Mouse (Mus musculus) neural tube, embryonic 11.5 days (tissue): ENCODE results near the gene Srgap2. TPM values are rescaled to one million over a fixed set of nuclear protein-coding genes. Genes with fewer than 3 reads are reported as not detected.

Experiments
- ATAC-seq: fragments of 200-750 bp; cut with Nextera tagmentation; 2 replicates; pipeline ENCODE4 v1.8.0; 2017; ENCODE audit warnings: moderate number of reproducible peaks, mild to moderate bottlenecking, moderate TSS enrichment, moderate library complexity; ENCODE audit not compliant: insufficient read depth, low FRiP score, low TSS enrichment
- DNase-seq: peaks from one replicate; pipeline ENCODE4 v3.0.0-alpha.2; 2015; ENCODE audit warnings: low spot score
- H3K27ac ChIP-seq: fragments of 300-500 bp; sonication (generic); 2 replicates; pipeline ENCODE4 v1.5.1; 2014; ENCODE audit warnings: low read depth, mild to moderate bottlenecking, low read length
- H3K27me3 ChIP-seq: fragments of 300-500 bp; sonication (generic); 2 replicates; pipeline ENCODE4 v1.6.1; 2014; ENCODE audit warnings: mild to moderate bottlenecking, low read length, mixed read lengths; ENCODE audit not compliant: control insufficient read depth, insufficient read depth
- H3K36me3 ChIP-seq: fragments of 300-500 bp; sonication (generic); 2 replicates; pipeline ENCODE4 v1.6.1; 2014; ENCODE audit warnings: mild to moderate bottlenecking, low read length, moderate library complexity, mixed read lengths; ENCODE audit not compliant: control insufficient read depth, insufficient read depth
- H3K4me1 ChIP-seq: fragments of 300-500 bp; sonication (generic); 2 replicates; pipeline ENCODE4 v1.6.1; 2014; ENCODE audit warnings: low read length, mixed read lengths; ENCODE audit not compliant: control insufficient read depth, insufficient read depth
- H3K4me2 ChIP-seq: fragments of 300-500 bp; sonication (generic); 2 replicates; pipeline ENCODE4 v1.6.1; 2014; ENCODE audit warnings: low read depth, mild to moderate bottlenecking, moderate library complexity
- H3K4me3 ChIP-seq: fragments of 300-500 bp; sonication (generic); 2 replicates; pipeline ENCODE4 v1.5.1; 2014; ENCODE audit warnings: low read depth, low read length
- H3K9ac ChIP-seq: fragments of 300-500 bp; sonication (generic); 2 replicates; pipeline ENCODE4 v1.6.1; 2014; ENCODE audit warnings: mild to moderate bottlenecking, low read length
- H3K9me3 ChIP-seq: fragments of 300-500 bp; sonication (generic); 2 replicates; pipeline ENCODE4 v1.6.1; 2016; ENCODE audit warnings: low read length; ENCODE audit not compliant: control insufficient read depth
- WGBS: fragments of 180-500 bp; shearing (Covaris S2); extraction: QIAGEN DNeasy Blood & Tissue Kit; methylation state at CpG from one replicate; pipeline ENCODE4 v1.1.7; 2014; 5-methylcytosine and 5-hydroxymethylcytosine counted together
- polyA plus RNA-seq: library from polyadenylated mRNA; unstranded; fragments of >200 nt; fragmentation: Nextera tagmentation; extraction: Ambion mirVana; gene quantifications from 2 replicates; pipeline ENCODE4 v1.2.1, GENCODE M21; 2014

The Srgap2 gene
- polyA plus RNA-seq, 1 experiment from 2014 or later, result 15.2 TPM

DNA sequence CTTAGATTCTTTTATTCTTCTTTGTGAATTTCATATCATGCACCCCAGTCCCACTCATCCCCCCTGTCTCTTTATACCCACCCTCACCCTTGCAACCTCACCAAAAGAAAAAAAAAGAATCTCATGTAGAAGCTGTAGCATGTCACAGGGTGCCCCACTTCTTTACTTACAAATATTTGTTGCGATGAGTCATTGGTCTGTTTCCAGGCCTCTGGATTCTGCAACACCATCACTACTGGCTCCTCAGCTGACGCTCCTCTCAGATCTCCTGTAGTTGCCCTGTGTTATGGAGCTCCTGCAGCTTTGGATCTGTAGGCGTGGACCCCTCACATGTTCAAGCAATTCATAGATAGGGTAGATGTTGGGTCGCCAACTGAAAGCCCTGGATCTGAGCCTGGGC is 12.6 kb upstream of the Srgap2 start:
- no peak overlapping the region for H3K4me3 ChIP-seq
- no peaks in the 10 kb centered on the region for H3K36me3 ChIP-seq
- no peaks in the 10 kb centered on the region for H3K9me3 ChIP-seq
- H3K9ac ChIP-seq, result no peak overlapping the region
- no peak for ATAC-seq
- H3K4me2 ChIP-seq, result no peak overlapping the region
- H3K27me3 ChIP-seq, result no peaks in the 10 kb centered on the region
- WGBS, result 94% methylated on average over 4 of the region's 4 CpGs
- H3K27ac ChIP-seq, result no peak overlapping the region
- no peaks in the 10 kb centered on the region for H3K4me1 ChIP-seq
- no peak for DNase-seq

DNA sequence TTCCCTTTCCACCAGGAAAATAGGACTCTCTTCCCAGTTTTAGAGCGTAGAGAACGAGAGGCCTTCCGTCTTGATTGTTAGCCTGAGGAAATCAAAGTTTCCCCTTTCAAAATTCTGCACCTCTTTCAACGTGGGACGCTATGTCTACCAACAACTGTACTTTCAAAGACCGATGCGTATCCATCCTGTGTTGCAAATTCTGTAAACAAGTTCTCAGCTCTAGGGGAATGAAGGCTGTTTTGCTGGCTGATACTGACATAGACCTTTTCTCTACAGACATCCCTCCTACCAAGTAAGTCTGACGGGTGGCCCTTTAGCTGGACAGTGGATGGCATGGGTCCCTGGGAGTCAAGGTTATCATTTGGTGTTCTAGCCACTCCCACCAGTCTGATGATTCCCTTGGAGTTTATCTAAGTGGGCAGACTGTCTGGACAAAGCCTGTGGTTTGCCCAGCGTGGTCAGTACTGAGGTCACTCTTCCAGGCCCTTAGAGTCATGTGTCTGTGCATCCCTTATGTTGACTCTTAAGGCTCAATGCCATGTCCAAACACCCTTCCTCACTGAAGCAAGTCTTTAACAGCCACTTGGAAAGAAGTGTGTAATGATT is 1.5 kb upstream of the Srgap2 start:
- 2% methylated on average over 9 of the region's 9 CpGs for WGBS
- peak overlapping the region; percentile 90 for H3K4me2 ChIP-seq
- H3K27ac ChIP-seq, result peak overlapping the region; percentile 82; the same call in 1 of the 2 replicates
- H3K4me3 ChIP-seq, result peak overlapping the region; percentile 81
- ATAC-seq (no peak), DNase-seq (no peak)
- H3K36me3 ChIP-seq, result no peaks in the 10 kb centered on the region
- H3K27me3 ChIP-seq, result no peaks in the 10 kb centered on the region
- peak overlapping the region; percentile 72 for H3K9ac ChIP-seq
- peaks cover 30% of the 10 kb centered on the region for H3K4me1 ChIP-seq
- H3K9me3 ChIP-seq, result no peaks in the 10 kb centered on the region

DNA sequence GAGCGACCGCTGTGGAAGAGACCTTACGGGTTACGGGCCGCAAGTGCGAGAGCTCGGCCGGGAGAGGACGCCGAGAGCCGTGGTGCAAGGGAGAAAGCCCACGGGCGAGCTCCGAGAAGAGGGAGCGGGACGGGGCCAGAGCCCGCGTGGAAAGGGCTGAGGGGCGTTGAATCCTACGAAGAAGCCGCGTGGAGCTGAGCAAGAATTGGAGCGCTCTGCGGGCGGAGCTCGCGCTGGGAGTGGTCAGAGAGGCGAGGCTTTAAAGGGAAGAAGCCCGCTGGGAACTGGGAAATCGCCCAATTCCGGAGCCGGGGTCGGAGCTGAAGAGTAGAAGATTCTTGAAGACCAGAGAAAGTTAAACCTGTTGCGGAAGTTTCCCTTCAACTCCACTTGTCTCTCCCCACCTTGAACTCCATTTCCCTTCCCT is 942 bp upstream of the Srgap2 start:
- peak overlapping the region; percentile 90 for H3K4me2 ChIP-seq
- no peaks in the 10 kb centered on the region for H3K9me3 ChIP-seq
- H3K4me1 ChIP-seq, result peaks cover 36% of the 10 kb centered on the region
- H3K36me3 ChIP-seq, result no peaks in the 10 kb centered on the region
- WGBS, result under 1% methylated on average over 33 of the region's 34 CpGs
- peak overlapping the region; percentile 72 for H3K9ac ChIP-seq
- H3K4me3 ChIP-seq, result peak overlapping the region; percentile 81
- no peaks in the 10 kb centered on the region for H3K27me3 ChIP-seq
- DNase-seq (no peak), ATAC-seq (no peak)
- H3K27ac ChIP-seq, result peak overlapping the region; percentile 82

DNA sequence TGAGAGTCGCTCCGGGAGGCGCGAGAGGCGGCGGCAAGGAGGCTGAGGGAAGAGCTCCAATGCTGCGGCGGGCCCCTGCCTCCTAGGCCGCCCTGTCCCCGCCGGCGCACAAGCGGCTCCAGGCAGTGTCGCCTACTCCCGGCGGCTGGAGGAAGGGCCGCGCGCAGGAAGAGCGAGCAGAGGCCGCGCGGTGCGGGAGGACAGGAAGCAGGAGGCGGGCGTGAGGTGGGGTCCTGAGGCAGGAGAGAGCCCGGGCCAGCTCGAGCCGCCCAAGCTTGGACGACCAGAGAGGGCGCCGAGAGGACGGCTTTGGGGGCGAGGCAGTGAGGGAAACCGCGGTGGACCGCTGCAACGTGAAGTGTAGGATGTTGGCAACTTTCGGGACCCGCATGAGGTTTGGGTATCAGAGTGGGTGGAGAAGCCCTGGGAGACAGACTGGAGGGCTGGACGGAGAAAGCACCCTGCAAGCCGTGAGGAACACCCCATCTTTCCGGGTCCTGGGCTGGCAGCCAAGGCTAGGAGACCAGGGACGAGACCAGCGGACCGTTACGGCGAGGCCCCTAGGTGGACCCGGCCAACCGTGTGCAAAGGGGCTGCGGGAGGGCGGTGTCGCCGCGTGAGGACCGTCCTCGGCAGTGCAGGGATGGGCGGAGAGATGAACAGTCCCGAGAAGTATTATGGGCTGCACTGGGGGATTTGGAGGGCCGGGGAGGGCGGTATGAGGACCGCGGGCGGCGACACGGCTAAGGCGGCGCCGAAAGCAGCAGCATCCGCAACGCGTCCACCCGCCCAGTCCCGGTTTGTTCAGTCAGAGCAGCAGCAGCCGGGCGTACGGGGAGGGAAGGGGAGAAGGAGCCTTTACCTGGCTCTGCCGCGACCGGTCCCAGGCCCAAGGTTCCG is 531 bp downstream of the Srgap2 start:
- peak; percentile 82 for DNase-seq
- WGBS, result under 1% methylated on average over 77 of the region's 81 CpGs
- peak overlapping the region; percentile 86 for H3K9ac ChIP-seq
- H3K4me2 ChIP-seq, result peak overlapping the region; percentile 96
- no peaks in the 10 kb centered on the region for H3K9me3 ChIP-seq
- peak; percentile 43 for ATAC-seq
- peaks cover 36% of the 10 kb centered on the region for H3K4me1 ChIP-seq
- H3K27ac ChIP-seq, result peak overlapping the region; percentile 86
- H3K27me3 ChIP-seq, result no peaks in the 10 kb centered on the region
- peak overlapping the region; percentile 80 for H3K4me3 ChIP-seq
- H3K36me3 ChIP-seq, result no peaks in the 10 kb centered on the region

DNA sequence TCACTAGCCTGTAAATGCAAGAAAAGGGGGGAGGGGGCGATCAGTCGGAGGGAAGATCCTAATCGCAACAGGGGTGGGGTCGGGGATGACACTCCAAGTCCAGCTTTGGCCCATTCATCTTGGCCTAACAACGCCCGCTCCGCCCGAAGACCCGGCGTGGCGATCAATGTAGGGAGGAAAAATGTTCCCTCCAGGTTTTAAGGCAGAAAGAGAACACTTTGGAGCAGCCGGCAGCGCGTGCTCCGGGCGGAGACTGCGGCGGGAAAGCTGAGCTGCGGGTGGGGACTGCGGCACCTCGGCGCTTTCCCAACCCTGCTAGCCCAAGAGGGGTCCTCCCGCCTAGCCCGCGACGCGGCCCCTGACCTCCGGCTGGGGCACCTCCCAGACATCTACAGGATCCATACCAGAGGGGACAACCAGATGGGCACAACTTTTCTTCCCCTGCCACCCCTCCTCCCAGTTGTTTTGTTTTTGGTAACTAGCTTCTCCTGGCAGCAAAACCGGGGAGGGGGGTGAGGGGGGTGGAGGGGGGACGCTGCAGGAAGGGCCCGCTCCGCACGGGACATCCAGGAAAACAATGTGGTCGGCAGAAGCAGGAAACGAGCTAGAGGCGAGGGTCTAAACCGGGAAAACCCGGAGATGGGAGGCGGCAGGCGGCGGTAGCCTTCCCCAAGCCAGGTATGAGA is 1.4 kb downstream of the Srgap2 start:
- Histone ChIP-seq H3K36me3 (no peaks in the 10 kb centered on the region), H3K4me3 (peak overlapping the region; percentile 80), H3K4me1 (peaks cover 35% of the 10 kb centered on the region), H3K27ac (peak overlapping the region; percentile 86), H3K27me3 (no peaks in the 10 kb centered on the region), H3K4me2 (peak overlapping the region; percentile 96), H3K9ac (peak overlapping the region; percentile 86), H3K9me3 (no peaks in the 10 kb centered on the region)
- under 1% methylated on average over 41 of the region's 41 CpGs for WGBS
- ATAC-seq (no peak), DNase-seq (peak; percentile 60)

DNA sequence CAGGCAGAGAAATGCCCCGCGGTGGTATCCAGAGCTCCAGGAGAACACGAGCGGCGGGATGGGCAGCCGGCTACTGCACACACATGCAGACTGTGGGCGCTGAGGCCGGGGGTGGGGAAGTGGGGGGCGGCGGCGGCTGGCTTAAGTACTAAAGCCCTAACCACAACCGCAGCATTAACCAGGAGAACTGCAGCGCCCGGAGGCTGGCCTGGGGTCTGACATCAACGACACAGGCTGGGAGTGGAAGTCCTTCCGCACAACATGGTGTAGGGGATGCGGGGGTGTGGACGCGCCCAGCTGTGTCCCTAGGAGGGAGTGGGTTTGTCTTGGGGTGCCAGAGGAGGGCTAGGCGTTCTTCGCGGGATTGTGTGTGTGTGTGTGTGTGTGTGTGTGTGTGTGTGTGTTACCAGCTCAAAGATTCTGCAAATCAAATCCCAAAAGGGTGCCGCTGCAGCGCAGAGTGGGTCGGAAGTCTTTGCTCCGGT is 2.0 kb downstream of the Srgap2 start:
- Histone ChIP-seq H3K27ac (peak overlapping the region; percentile 86; the same call in 1 of the 2 replicates), H3K4me3 (peak overlapping the region; percentile 80), H3K4me1 (peaks cover 33% of the 10 kb centered on the region), H3K9ac (peak overlapping the region; percentile 86), H3K9me3 (no peaks in the 10 kb centered on the region), H3K27me3 (no peaks in the 10 kb centered on the region), H3K36me3 (no peaks in the 10 kb centered on the region), H3K4me2 (peak overlapping the region; percentile 96)
- WGBS, result under 1% methylated on average over 26 of the region's 26 CpGs
- ATAC-seq (no peak), DNase-seq (peak; percentile 52)

DNA sequence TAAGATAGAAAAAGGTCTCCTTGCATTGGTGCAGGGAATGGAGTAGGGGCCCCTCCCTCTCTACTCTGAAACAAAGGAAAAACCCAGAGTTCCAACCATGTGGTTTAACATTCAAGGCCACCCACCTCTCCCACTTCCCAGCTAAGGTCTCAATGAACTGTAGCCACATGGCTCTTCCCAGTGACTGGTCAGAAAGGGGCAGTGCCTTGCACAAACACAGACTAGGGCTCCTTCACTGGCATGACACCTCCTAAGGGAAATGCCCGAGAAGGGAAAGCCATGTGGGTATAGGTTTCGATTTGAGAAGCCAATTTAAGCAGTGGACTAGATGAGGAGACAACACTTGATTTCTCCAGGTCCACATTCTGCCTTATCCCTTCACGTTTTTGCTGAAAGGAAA is 3.4 kb downstream of the Srgap2 start:
- peak overlapping the region; percentile 18; the same call in 1 of the 2 replicates for H3K9ac ChIP-seq
- DNase-seq, result no peak
- 39% methylated on average over 3 of the region's 3 CpGs for WGBS

DNA sequence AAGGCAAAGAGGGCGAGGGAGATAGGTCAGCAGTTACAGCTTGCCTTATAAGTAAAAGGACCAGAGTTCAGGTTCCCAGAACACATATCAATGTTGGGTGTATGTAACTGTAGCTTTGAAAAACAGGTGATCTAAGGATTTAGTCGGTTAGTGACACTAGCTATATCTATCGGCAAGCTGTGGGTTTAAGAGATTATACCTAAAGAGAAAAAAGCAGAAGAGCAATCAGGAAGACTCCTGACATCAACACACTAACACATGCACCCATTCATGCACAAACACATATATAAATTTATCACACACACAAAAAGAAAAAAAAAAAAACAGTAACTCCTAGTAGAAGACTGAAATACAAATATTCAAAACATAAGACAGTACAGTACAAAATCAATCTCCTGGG is 10.6 kb downstream of the Srgap2 start:
- Histone ChIP-seq H3K9ac (no peak overlapping the region), H3K36me3 (no peaks in the 10 kb centered on the region; the same call in 1 of the 2 replicates), H3K27ac (no peak overlapping the region), H3K27me3 (no peaks in the 10 kb centered on the region), H3K4me2 (no peak overlapping the region), H3K9me3 (no peaks in the 10 kb centered on the region), H3K4me3 (no peak overlapping the region), H3K4me1 (peaks cover 2% of the 10 kb centered on the region; the same call in 1 of the 2 replicates)
- ATAC-seq (no peak), DNase-seq (no peak)
- WGBS, result 91% methylated on average over 3 of the region's 3 CpGs

More for the DNA sequence above, 3.4 kb downstream of the Srgap2 start:
- no peaks in the 10 kb centered on the region for H3K36me3 ChIP-seq
- H3K4me3 ChIP-seq, result peak overlapping the region; percentile 80; the same call in 1 of the 2 replicates
- no peaks in the 10 kb centered on the region for H3K9me3 ChIP-seq
- no peak overlapping the region for H3K27ac ChIP-seq
- H3K27me3 ChIP-seq, result no peaks in the 10 kb centered on the region
- peak overlapping the region; percentile 96 for H3K4me2 ChIP-seq
- peaks cover 26% of the 10 kb centered on the region for H3K4me1 ChIP-seq
- ATAC-seq, result no peak
